Mouse (Mus musculus) CD4-positive, CD25-positive, alpha-beta regulatory T cell, adult 9 weeks (primary cell): ENCODE results near the gene Hist1h2ad. TPM values are rescaled to one million over a fixed set of nuclear protein-coding genes. Genes with fewer than 3 reads are reported as not detected.

Source experiments
- polyA plus RNA-seq: library from polyadenylated mRNA; unstranded; fragments of 100-300 nt; shearing (Covaris generic); gene quantifications from one replicate; pipeline ENCODE4 v1.2.1, GENCODE M21; 2017

Gene Hist1h2ad
- polyA plus RNA-seq, result not detected

GRCm38 (mm10) chr13:23573898-23574524, at the start of gene Hist1h2ad, which contains the start of gene Hist1h2bf:
Gene Hist1h2ad (plus strand): TSS chr13:23574381.
Gene Hist1h2bf (minus strand): TSS chr13:23574196.

GRCm38 (mm10) chr13:23530901-23531875, 43.0 kb upstream of the Hist1h2ad start, which contains the start of gene Hist1h4h:
Gene Hist1h4h (plus strand): TSS chr13:23531050.

GRCm38 (mm10) chr13:23533560-23534367, 40.4 kb upstream of the Hist1h2ad start, which contains the start of gene Hist1h2af:
Gene Hist1h2af (plus strand): TSS chr13:23533906.

GRCm38 (mm10) chr13:23535137-23536075, 38.8 kb upstream of the Hist1h2ad start, which contains the start of gene Hist1h3g:
Gene Hist1h3g (plus strand): TSS chr13:23535422.

GRCm38 (mm10) chr13:23542999-23543607, 31.1 kb upstream of the Hist1h2ad start, which contains the start of gene Hist1h2bh:
Gene Hist1h2bh (minus strand): TSS chr13:23543392.

GRCm38 (mm10) chr13:23543965-23544786, 30.0 kb upstream of the Hist1h2ad start, which contains the start of gene Hist1h3f:
Gene Hist1h3f (plus strand): TSS chr13:23544052.

GRCm38 (mm10) chr13:23551146-23551834, 22.9 kb upstream of the Hist1h2ad start, which contains the start of gene Hist1h4f:
Gene Hist1h4f (minus strand): TSS chr13:23551648.

GRCm38 (mm10) chr13:23552962-23553361, 21.2 kb upstream of the Hist1h2ad start, which contains the start of gene Hist1h1d:
Gene Hist1h1d (plus strand): TSS chr13:23553262.

GRCm38 (mm10) chr13:23561883-23562659, 12.1 kb upstream of the Hist1h2ad start, which contains the start of gene Hist1h3e:
Gene Hist1h3e (minus strand): TSS chr13:23562369.

GRCm38 (mm10) chr13:23571022-23571503, 3.1 kb upstream of the Hist1h2ad start, which contains the start of the genes Hist1h2ae and Hist1h2bg:
Gene Hist1h2ae (minus strand): TSS chr13:23571220.
Gene Hist1h2bg (plus strand): TSS chr13:23571396.

GRCm38 (mm10) chr13:23575271-23575851, 1.2 kb downstream of the Hist1h2ad start, which contains the start of gene Hist1h3d:
Gene Hist1h3d (plus strand): TSS chr13:23575763.

GRCm38 (mm10) chr13:23581408-23582218, 7.4 kb downstream of the Hist1h2ad start, which contains the start of gene Hist1h4d:
Gene Hist1h4d (plus strand): TSS chr13:23581598.

GRCm38 (mm10) chr13:23620733-23621531, 46.8 kb downstream of the Hist1h2ad start, which contains the start of gene Hist1h2be:
Gene Hist1h2be (minus strand): TSS chr13:23621124.

GRCm38 (mm10) chr13:23622175-23622671, 48.0 kb downstream of the Hist1h2ad start, which contains the start of gene Hist1h1e:
Gene Hist1h1e (minus strand): TSS chr13:23622558.

